Mouse (Mus musculus): ENCODE results near the gene Hyal2. TPM values are rescaled to one million over a fixed set of nuclear protein-coding genes. Genes with fewer than 3 reads are reported as not detected.

The Hyal2 gene
- polyA plus RNA-seq, 1 experiment from 2014 or later, result 53.9 TPM

- no peak for ATAC-seq
- H3K36me3 ChIP-seq (replicated peaks; ENCODE audit: insufficient read depth, low read length), result peaks cover 16% of the 10 kb centered on the region
- no peak for DNase-seq
- 37% methylated on average over 4 of the region's 4 CpGs for WGBS (ENCODE audit: insufficient replicate concordance)
- H3K27ac ChIP-seq (ENCODE audit: low read depth), result peak overlapping the region; percentile 94
- no peaks in the 10 kb centered on the region for H3K27me3 ChIP-seq (ENCODE audit: insufficient read depth, low read length)
- peak overlapping the region; percentile 55 for H3K4me3 ChIP-seq (ENCODE audit: low read depth, low read length)
- peak overlapping the region; percentile 86 for H3K9ac ChIP-seq (replicated peaks)
- peak overlapping the region; percentile 97 for H3K4me2 ChIP-seq (ENCODE audit: low read depth, low read length)
- TF ChIP-seq EP300 (IDR thresholded peaks at IDR 0.05; ENCODE audit: low read depth), result no peak
- no peak for TF ChIP-seq CTCF (IDR thresholded peaks at IDR 0.05; ENCODE audit: low read depth)
- H3K9me3 ChIP-seq (ENCODE audit: low read length), result no peaks in the 10 kb centered on the region
- peaks cover 36% of the 10 kb centered on the region for H3K4me1 ChIP-seq (ENCODE audit: insufficient read depth)
Measured at GRCm38 (mm10) chr9:107581584-107581983, 13.8 kb downstream of the Hyal2 start.

- Histone ChIP-seq H3K4me2 (ENCODE audit: low read depth, low read length) (peak overlapping the region; percentile 97), H3K4me1 (ENCODE audit: insufficient read depth) (peaks cover 30% of the 10 kb centered on the region), H3K36me3 (replicated peaks; ENCODE audit: insufficient read depth, low read length) (peaks cover 16% of the 10 kb centered on the region), H3K9me3 (ENCODE audit: low read length) (no peaks in the 10 kb centered on the region), H3K4me3 (ENCODE audit: low read depth, low read length) (no peak overlapping the region), H3K27ac (ENCODE audit: low read depth) (peak overlapping the region; percentile 94; the same call in 1 of the 2 replicates), H3K9ac (replicated peaks) (peak overlapping the region; percentile 86), H3K27me3 (ENCODE audit: insufficient read depth, low read length) (no peaks in the 10 kb centered on the region)
- 80% methylated on average over 7 of the region's 7 CpGs for WGBS (ENCODE audit: insufficient replicate concordance)
- TF ChIP-seq EP300 (IDR thresholded peaks at IDR 0.05; ENCODE audit: low read depth), result no peak
- TF ChIP-seq CTCF (IDR thresholded peaks at IDR 0.05; ENCODE audit: low read depth), result no peak
- ATAC-seq, result no peak
- DNase-seq, result no peak
Measured at GRCm38 (mm10) chr9:107582509-107583062, 14.8 kb downstream of the Hyal2 start.

GRCm38 (mm10) chr9:107583174-107583573, 15.4 kb downstream of the Hyal2 start:
- Histone ChIP-seq H3K4me1 (ENCODE audit: insufficient read depth) (peaks cover 26% of the 10 kb centered on the region), H3K27ac (ENCODE audit: low read depth) (no peak overlapping the region), H3K4me2 (ENCODE audit: low read depth, low read length) (no peak overlapping the region), H3K9ac (replicated peaks) (no peak overlapping the region), H3K9me3 (ENCODE audit: low read length) (no peaks in the 10 kb centered on the region), H3K36me3 (replicated peaks; ENCODE audit: insufficient read depth, low read length) (peaks cover 16% of the 10 kb centered on the region), H3K4me3 (ENCODE audit: low read depth, low read length) (no peak overlapping the region), H3K27me3 (ENCODE audit: insufficient read depth, low read length) (no peaks in the 10 kb centered on the region)
- TF ChIP-seq EP300 (IDR thresholded peaks at IDR 0.05; ENCODE audit: low read depth) (no peak), CTCF (IDR thresholded peaks at IDR 0.05; ENCODE audit: low read depth) (no peak)
- ATAC-seq (no peak), DNase-seq (no peak)
- WGBS (ENCODE audit: insufficient replicate concordance), result 88% methylated on average over 14 of the region's 14 CpGs

GRCm38 (mm10) chr9:107586504-107586903, 18.8 kb downstream of the Hyal2 start:
- H3K27ac ChIP-seq (ENCODE audit: low read depth), result peak overlapping the region; percentile 94
- H3K4me1 ChIP-seq (ENCODE audit: insufficient read depth), result peaks cover 33% of the 10 kb centered on the region
- H3K4me2 ChIP-seq (ENCODE audit: low read depth, low read length), result peak overlapping the region; percentile 54
- no peak for TF ChIP-seq EP300 (IDR thresholded peaks at IDR 0.05; ENCODE audit: low read depth)
- no peak for TF ChIP-seq CTCF (IDR thresholded peaks at IDR 0.05; ENCODE audit: low read depth)
- no peaks in the 10 kb centered on the region for H3K27me3 ChIP-seq (ENCODE audit: insufficient read depth, low read length)
- ATAC-seq, result no peak
- no peak for DNase-seq
- H3K4me3 ChIP-seq (ENCODE audit: low read depth, low read length), result peak overlapping the region; percentile 65
- peaks cover 31% of the 10 kb centered on the region for H3K36me3 ChIP-seq (replicated peaks; ENCODE audit: insufficient read depth, low read length)
- WGBS (ENCODE audit: insufficient replicate concordance), result 77% methylated on average over 5 of the region's 5 CpGs
- H3K9me3 ChIP-seq (ENCODE audit: low read length), result no peaks in the 10 kb centered on the region
- peak overlapping the region; percentile 28 for H3K9ac ChIP-seq (replicated peaks)

- DNase-seq, result peak; percentile 98
- Histone ChIP-seq H3K27me3 (ENCODE audit: insufficient read depth, low read length) (no peaks in the 10 kb centered on the region), H3K36me3 (replicated peaks; ENCODE audit: insufficient read depth, low read length) (peaks cover 38% of the 10 kb centered on the region), H3K4me3 (ENCODE audit: low read depth, low read length) (peak within 1 kb of the TSS; percentile 65), H3K4me1 (ENCODE audit: insufficient read depth) (peaks cover 26% of the 10 kb centered on the region), H3K27ac (ENCODE audit: low read depth) (peak within 1 kb of the TSS; percentile 94), H3K4me2 (ENCODE audit: low read depth, low read length) (peak within 1 kb of the TSS; percentile 80), H3K9me3 (ENCODE audit: low read length) (no peaks in the 10 kb centered on the region), H3K9ac (replicated peaks) (peak within 1 kb of the TSS; percentile 75)
- peak; percentile 93 for ATAC-seq
- TF ChIP-seq CTCF (IDR thresholded peaks at IDR 0.05; ENCODE audit: low read depth), result no peak
- TF ChIP-seq EP300 (IDR thresholded peaks at IDR 0.05; ENCODE audit: low read depth), result peak; percentile 99
- WGBS (ENCODE audit: insufficient replicate concordance), result 9% methylated on average over 44 of the region's 46 CpGs
Measured at GRCm38 (mm10) chr9:107586974-107587832, 19.5 kb downstream of the Hyal2 start, which contains the start of gene Ifrd2. Gene Ifrd2, plus strand, starts transcription at chr9:107587642.

All from liver, postnatal 0 days (tissue).